Mouse (Mus musculus) C2C12 (cell line): ENCODE results near the gene Ppp1r18. TPM values are rescaled to one million over a fixed set of nuclear protein-coding genes. Genes with fewer than 3 reads are reported as not detected.

ENCODE experiments used
- H3K27me3 ChIP-seq: one replicate; pipeline ENCODE4 v1.6.1; 2011; ENCODE audit not compliant: control insufficient read depth, insufficient read depth, insufficient read length
- H3K36me3 ChIP-seq: one replicate; pipeline ENCODE4 v1.6.1; 2011; ENCODE audit not compliant: control insufficient read depth, insufficient read depth
- H3K4me3 ChIP-seq: one replicate; pipeline ENCODE4 v1.5.1; 2011; ENCODE audit warnings: mild to moderate bottlenecking, control low read depth; ENCODE audit not compliant: poor library complexity, insufficient read depth, severe bottlenecking
- H3K79me2 ChIP-seq: one replicate; pipeline ENCODE4 v1.6.1; 2011; ENCODE audit not compliant: control insufficient read depth, insufficient read depth
- H3K79me3 ChIP-seq: one replicate; pipeline ENCODE4 v1.6.1; 2011; ENCODE audit warnings: low read depth, control low read depth
- H3ac ChIP-seq: one replicate; pipeline ENCODE3; 2011; ENCODE audit warnings: low read depth; ENCODE audit not compliant: control insufficient read depth, insufficient read length
- CEBPB ChIP-seq: IDR thresholded peaks from one replicate; pipeline ENCODE4 v1.6.1; 2011; ENCODE audit warnings: low read depth, mild to moderate bottlenecking, control low read depth, moderate library complexity
- CTCF ChIP-seq: IDR thresholded peaks from one replicate; pipeline ENCODE4 v1.5.1; 2011; ENCODE audit not compliant: control insufficient read depth, insufficient read depth, insufficient read length
- FOSL1 ChIP-seq: IDR thresholded peaks from one replicate; pipeline ENCODE4 v1.8.0; 2011; ENCODE audit warnings: mild to moderate bottlenecking, low read length; ENCODE audit not compliant: poor library complexity, insufficient read depth, severe bottlenecking
- MAX ChIP-seq: IDR thresholded peaks from one replicate; pipeline ENCODE4 v1.6.1; 2011; ENCODE audit warnings: mild to moderate bottlenecking, control low read depth
- MYOD1 ChIP-seq: IDR thresholded peaks from one replicate; pipeline ENCODE4 v1.6.1; 2011; ENCODE audit warnings: low read depth; ENCODE audit not compliant: control insufficient read depth, insufficient read length
- MYOG ChIP-seq: IDR thresholded peaks from one replicate; pipeline ENCODE4 v1.6.1; 2011; ENCODE audit not compliant: control insufficient read depth, insufficient read length; ENCODE audit errors: extremely low read depth
- USF1 ChIP-seq: IDR thresholded peaks from one replicate; pipeline ENCODE4 v1.6.1; 2011; ENCODE audit warnings: low read depth, mild to moderate bottlenecking, control low read depth, moderate library complexity
- polyA plus RNA-seq: library from polyadenylated mRNA; unstranded; fragments of >200 nt; fragmentation: generic; extraction: Trizol; gene quantifications from one replicate; pipeline ENCODE4 v1.2.1, GENCODE M21; 2012; ENCODE audit warnings: missing spikeins

The Ppp1r18 gene
- polyA plus RNA-seq, 1 experiment: 84.2 TPM

DNA sequence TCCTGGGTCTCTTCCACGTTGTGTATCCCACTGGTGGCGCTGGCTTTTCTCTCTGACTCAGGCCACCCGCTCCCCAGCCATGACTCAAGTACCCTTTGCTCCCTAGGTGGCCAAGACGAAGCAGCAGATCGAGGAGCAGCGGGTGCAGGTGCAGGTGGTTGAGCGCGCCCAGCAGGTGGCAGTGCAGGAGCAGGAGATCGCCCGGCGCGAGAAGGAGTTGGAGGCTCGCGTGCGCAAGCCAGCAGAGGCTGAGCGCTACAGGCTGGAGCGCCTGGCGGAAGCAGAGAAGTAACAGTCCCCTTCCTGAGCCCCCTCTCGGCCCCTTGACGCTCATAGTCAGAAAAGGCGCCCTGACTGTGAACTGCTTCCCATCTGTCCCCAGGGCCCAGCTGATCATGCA lies 35.7 kb upstream of the Ppp1r18 start:
- H3K27me3 ChIP-seq: no peaks in the 10 kb centered on the region
- peaks cover 10% of the 10 kb centered on the region for H3K79me3 ChIP-seq
- H3K36me3 ChIP-seq: peaks cover 40% of the 10 kb centered on the region
- H3K79me2 ChIP-seq: peaks cover 13% of the 10 kb centered on the region
- no peak overlapping the region for H3ac ChIP-seq
- TF ChIP-seq CTCF: peak; percentile 98
- no peak for TF ChIP-seq CEBPB
- no peak for TF ChIP-seq MYOG
- no peak overlapping the region for H3K4me3 ChIP-seq

DNA sequence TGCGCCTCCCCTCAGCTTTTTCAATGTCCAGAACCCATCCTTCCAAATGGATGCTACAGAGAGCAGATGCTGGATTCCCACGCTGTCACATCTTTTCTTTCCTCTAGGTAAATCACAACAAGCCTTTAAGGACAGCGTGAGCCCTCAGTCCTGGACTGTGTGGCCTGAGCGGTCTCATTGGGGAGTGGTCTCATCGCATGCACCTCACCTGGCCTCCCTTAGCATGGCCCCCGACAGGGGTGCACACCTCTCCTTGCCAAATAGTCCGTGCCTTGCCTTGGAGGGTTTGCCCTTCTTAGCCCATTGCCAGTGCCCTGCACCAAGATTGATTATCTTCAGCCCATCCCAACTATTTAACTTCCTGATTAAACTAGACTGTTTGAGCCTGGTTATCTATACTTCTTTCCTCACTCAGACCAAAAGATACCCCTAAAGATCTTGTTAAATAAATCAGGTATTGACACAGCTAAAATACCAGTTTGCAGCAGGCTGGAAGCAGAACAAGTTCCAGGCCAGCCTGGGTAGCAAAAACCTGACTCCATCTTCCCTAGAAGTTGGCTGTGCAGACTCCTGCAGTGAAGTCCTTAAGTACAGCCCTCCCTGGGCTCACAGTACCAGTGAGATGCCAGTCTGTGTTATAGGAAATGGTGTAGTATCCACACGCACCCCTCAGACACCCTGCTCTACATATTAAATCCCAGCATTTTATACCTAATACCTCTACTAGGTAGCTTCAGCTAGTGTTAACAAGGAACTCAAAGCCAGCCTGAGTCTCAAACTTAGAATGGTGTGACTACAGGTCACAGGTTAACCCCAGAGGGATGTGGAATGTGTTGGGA lies 32.8 kb upstream of the Ppp1r18 start:
- no peak for TF ChIP-seq CEBPB
- TF ChIP-seq MYOG: no peak
- no peak for TF ChIP-seq USF1
- TF ChIP-seq CTCF: no peak
- H3K36me3 ChIP-seq: peaks cover 41% of the 10 kb centered on the region
- H3K79me3 ChIP-seq: peaks cover 38% of the 10 kb centered on the region
- H3ac ChIP-seq: no peak overlapping the region
- no peaks in the 10 kb centered on the region for H3K27me3 ChIP-seq
- H3K79me2 ChIP-seq: peaks cover 42% of the 10 kb centered on the region
- H3K4me3 ChIP-seq: no peak overlapping the region

DNA sequence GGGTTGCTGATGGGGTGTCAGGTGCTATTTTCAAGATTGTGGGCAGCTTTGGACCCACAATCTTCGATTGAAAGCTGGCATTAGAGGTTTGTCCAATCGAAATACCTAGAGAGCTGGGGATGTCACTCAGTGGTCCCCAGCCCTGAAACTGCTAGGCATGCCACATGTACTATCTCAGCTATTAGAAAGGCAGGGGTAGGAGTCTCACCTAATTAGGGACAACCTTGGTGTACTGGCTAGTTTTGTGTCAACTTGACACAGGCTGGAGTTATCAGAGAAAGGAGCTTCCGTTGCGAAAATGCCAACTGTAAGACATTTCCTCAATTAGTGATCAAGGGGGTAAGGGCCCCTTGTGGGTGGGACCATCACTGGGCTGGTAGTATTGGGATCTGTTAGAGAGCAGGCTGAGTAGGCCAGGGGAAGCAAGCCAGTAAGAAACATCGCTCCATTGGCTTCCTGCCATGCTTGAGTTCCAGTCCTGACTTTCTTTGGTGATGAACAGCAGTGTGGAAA lies 32.1 kb upstream of the Ppp1r18 start:
- H3K36me3 ChIP-seq: peaks cover 36% of the 10 kb centered on the region
- no peak for TF ChIP-seq FOSL1
- TF ChIP-seq CEBPB: no peak
- TF ChIP-seq MYOD1: no peak
- TF ChIP-seq CTCF: no peak
- TF ChIP-seq MAX: no peak
- TF ChIP-seq USF1: no peak
- no peak for TF ChIP-seq MYOG
- no peak overlapping the region for H3ac ChIP-seq

DNA sequence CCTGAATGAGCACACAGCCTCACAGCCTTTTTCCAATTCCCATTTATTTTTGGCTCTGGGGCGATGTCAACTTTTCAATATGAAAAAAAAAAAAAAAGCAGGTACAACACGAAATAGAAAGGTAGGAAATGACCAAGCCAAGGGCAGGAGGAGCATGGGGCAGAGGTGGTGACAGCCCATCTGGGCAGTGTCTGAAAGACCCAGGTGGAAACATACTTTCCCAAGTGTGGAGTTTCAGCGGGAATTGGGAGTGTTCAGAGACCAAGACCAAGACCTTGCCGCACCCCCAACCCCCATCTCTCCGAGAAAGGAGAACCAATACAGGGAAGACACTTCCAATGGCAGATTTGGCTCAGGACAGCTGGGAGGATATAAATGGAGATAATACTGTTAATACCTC lies 31.5 kb upstream of the Ppp1r18 start:
- Histone ChIP-seq H3ac (no peak overlapping the region), H3K36me3 (peaks cover 36% of the 10 kb centered on the region), H3K4me3 (no peak overlapping the region), H3K79me2 (peaks cover 48% of the 10 kb centered on the region), H3K27me3 (no peaks in the 10 kb centered on the region), H3K79me3 (peaks cover 44% of the 10 kb centered on the region)
- TF ChIP-seq MYOD1: no peak
- TF ChIP-seq FOSL1: no peak
- no peak for TF ChIP-seq MYOG
- TF ChIP-seq MAX: no peak
- no peak for TF ChIP-seq CTCF
- no peak for TF ChIP-seq CEBPB
- no peak for TF ChIP-seq USF1

More for the DNA sequence above, 32.1 kb upstream of the Ppp1r18 start:
- Histone ChIP-seq H3K27me3 (no peaks in the 10 kb centered on the region), H3K79me2 (peaks cover 48% of the 10 kb centered on the region), H3K4me3 (no peak overlapping the region), H3K79me3 (peaks cover 40% of the 10 kb centered on the region)

DNA sequence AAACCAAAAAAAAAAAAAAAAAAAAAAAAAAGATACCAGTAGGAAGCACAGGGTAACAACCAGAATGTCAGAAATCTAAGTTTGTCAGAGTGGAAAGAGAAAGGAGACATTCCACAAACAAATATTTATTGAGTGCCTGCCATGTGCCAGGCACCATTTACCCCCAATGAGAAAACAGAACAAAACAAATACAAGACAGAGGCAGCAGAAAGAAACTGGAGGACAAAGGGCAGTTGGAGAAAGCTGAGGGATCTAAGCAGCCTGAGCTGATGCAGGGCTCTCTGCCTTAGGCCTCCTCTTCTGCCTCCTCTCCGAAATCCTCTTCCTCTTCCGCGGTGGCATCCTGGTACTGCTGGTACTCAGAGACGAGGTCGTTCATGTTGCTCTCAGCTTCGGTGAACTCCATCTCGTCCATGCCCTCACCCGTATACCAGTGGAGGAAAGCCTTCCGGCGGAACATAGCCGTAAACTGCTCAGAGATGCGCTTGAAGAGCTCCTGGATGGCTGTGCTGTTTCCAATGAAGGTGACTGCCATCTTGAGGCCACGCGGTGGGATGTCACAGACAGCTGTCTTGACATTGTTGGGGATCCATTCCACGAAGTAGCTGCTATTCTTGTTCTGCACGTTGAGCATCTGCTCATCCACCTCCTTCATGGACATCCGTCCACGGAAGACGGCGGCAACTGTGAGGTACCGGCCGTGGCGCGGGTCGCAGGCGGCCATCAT lies 30.5 kb upstream of the Ppp1r18 start:
- peaks cover 57% of the 10 kb centered on the region for H3K79me2 ChIP-seq
- peaks cover 44% of the 10 kb centered on the region for H3K79me3 ChIP-seq
- peak overlapping the region; percentile 25 for H3ac ChIP-seq
- H3K4me3 ChIP-seq: peak overlapping the region; percentile 94
- H3K36me3 ChIP-seq: peaks cover 36% of the 10 kb centered on the region
- TF ChIP-seq CEBPB (no peak), MYOG (no peak), MAX (no peak), MYOD1 (no peak), USF1 (no peak), FOSL1 (no peak), CTCF (no peak)
- no peaks in the 10 kb centered on the region for H3K27me3 ChIP-seq
